Mouse (Mus musculus) liver, embryonic 11.5 days (tissue): ENCODE measurements around the gene Lsm10. TPM values are rescaled to one million over a fixed set of nuclear protein-coding genes. Genes with fewer than 3 reads are reported as not detected.
"Not testable (repeated sequence)": the region's sequence is repeated elsewhere in the genome, so short reads cannot be mapped to it uniquely, and the experiment has no call there.

ENCODE experiments used
- ATAC-seq: fragments of 200-750 bp; cut with Nextera tagmentation; replicated peaks from 2 replicates; pipeline ENCODE4 v1.8.0; 2017; ENCODE audit warnings: moderate number of reproducible peaks, mild to moderate bottlenecking, moderate TSS enrichment, moderate library complexity; ENCODE audit not compliant: low FRiP score
- DNase-seq: peaks from one replicate; pipeline ENCODE4 v3.0.0-alpha.2; 2017; ENCODE audit warnings: low spot score
- H3K27ac ChIP-seq: fragments of 300-500 bp; sonication (generic); 2 replicates; pipeline ENCODE4 v1.5.1; 2014; ENCODE audit warnings: mild to moderate bottlenecking, low read depth, low read length, control low read depth
- H3K27me3 ChIP-seq: fragments of 300-500 bp; sonication (generic); replicated peaks from 2 replicates; pipeline ENCODE4 v1.6.1; 2014; ENCODE audit warnings: low read length, mixed read lengths; ENCODE audit not compliant: control insufficient read depth, insufficient read depth
- H3K36me3 ChIP-seq: fragments of 300-500 bp; sonication (generic); 2 replicates; pipeline ENCODE4 v1.6.1; 2014; ENCODE audit warnings: mild to moderate bottlenecking, low read length, moderate library complexity, mixed read lengths; ENCODE audit not compliant: control insufficient read depth, insufficient read depth
- H3K4me1 ChIP-seq: fragments of 300-500 bp; sonication (generic); replicated peaks from 2 replicates; pipeline ENCODE4 v1.6.1; 2014; ENCODE audit warnings: low read length, mixed read lengths; ENCODE audit not compliant: control insufficient read depth, insufficient read depth
- H3K4me2 ChIP-seq: fragments of 300-500 bp; sonication (generic); 2 replicates; pipeline ENCODE4 v1.6.1; 2014; ENCODE audit warnings: mild to moderate bottlenecking, control low read depth, moderate library complexity
- H3K4me3 ChIP-seq: fragments of 300-500 bp; sonication (generic); 2 replicates; pipeline ENCODE4 v1.5.1; 2014; ENCODE audit warnings: low read depth, low read length, control low read depth
- H3K9ac ChIP-seq: fragments of 300-500 bp; sonication (generic); 2 replicates; pipeline ENCODE4 v1.6.1; 2014; ENCODE audit warnings: low read depth, low read length, control low read depth
- H3K9me3 ChIP-seq: fragments of 300-500 bp; sonication (generic); 2 replicates; pipeline ENCODE4 v1.6.1; 2016; ENCODE audit warnings: low read length, inconsistent platforms, mixed read lengths; ENCODE audit not compliant: control insufficient read depth
- WGBS: fragments of 180-500 bp; shearing (Covaris S2); extraction: QIAGEN DNeasy Blood & Tissue Kit; methylation state at CpG from one replicate; pipeline ENCODE4 v1.1.7; 2014; 5-methylcytosine and 5-hydroxymethylcytosine counted together
- polyA plus RNA-seq: library from polyadenylated mRNA; unstranded; fragments of >200 nt; fragmentation: Nextera tagmentation; extraction: Ambion mirVana; gene quantifications from 2 replicates; pipeline ENCODE4 v1.2.1, GENCODE M21; 2014

The Lsm10 gene
- polyA plus RNA-seq, 1 experiment from 2014 or later = 53.3 TPM

DNA sequence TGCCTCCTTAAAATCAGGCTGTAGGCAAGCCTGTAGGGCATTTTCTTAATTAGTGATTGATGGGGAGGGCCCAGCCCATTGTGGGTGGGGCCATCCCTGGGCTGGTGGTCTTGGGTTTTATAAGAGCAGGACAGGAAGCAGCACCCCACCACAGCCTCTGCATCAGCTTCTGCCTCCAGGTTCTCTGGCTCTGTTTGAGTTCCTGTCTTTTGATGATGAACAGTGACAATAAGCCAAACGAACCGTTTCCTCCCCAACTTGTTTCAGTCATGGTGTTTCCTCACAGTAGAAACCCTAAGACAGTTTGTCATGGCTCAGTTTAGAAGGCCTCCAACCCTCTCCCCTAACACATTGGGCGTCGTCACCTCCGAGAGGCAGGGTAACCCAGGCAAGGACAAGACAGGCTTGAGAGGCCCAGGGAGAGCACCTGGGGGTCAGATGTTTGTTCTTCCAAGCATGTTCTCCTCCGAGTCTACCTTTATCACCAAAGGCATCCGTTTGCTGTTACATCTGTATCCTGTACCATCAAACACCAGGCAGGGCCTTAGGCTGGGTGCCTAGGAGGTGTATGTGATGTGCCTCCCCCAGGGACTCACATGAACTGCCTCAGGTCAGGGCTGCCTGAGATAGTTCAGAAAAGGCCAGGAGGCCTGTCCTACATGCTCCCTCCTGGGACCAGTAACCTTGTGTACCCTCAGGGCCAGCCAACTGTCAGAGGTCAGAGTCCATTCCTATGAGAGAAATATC lies 6.1 kb upstream of the Lsm10 start:
- no peak for DNase-seq
- Histone ChIP-seq H3K4me2 (no peak overlapping the region), H3K9me3 (no peaks in the 10 kb centered on the region), H3K27ac (no peak overlapping the region), H3K4me1 (no peaks in the 10 kb centered on the region; the same call in 1 of the 2 replicates), H3K36me3 (no peaks in the 10 kb centered on the region), H3K27me3 (no peaks in the 10 kb centered on the region), H3K4me3 (no peak overlapping the region), H3K9ac (no peak overlapping the region)
- no peak for ATAC-seq
- WGBS = 59% methylated on average over 7 of the region's 7 CpGs

GRCm38 (mm10) chr4:126090848-126091124 lies 5.6 kb upstream of the Lsm10 start:
- DNase-seq = no peak
- H3K4me3 ChIP-seq = no peak overlapping the region
- H3K9me3 ChIP-seq = no peaks in the 10 kb centered on the region
- H3K27me3 ChIP-seq = no peaks in the 10 kb centered on the region
- H3K4me1 ChIP-seq = no peaks in the 10 kb centered on the region; the same call in 1 of the 2 replicates
- no peak for ATAC-seq
- no peak overlapping the region for H3K4me2 ChIP-seq
- 67% methylated on average over 4 of the region's 4 CpGs for WGBS
- H3K9ac ChIP-seq = no peak overlapping the region
- H3K36me3 ChIP-seq = no peaks in the 10 kb centered on the region
- H3K27ac ChIP-seq = no peak overlapping the region

GRCm38 (mm10) chr4:126091873-126092272 lies 4.5 kb upstream of the Lsm10 start:
- no peaks in the 10 kb centered on the region for H3K36me3 ChIP-seq
- H3K4me2 ChIP-seq = no peak overlapping the region
- WGBS = 78% methylated on average over 8 of the region's 8 CpGs
- no peaks in the 10 kb centered on the region for H3K27me3 ChIP-seq
- no peaks in the 10 kb centered on the region for H3K9me3 ChIP-seq
- H3K27ac ChIP-seq = no peak overlapping the region
- ATAC-seq (no peak), DNase-seq (no peak)
- H3K4me1 ChIP-seq = no peaks in the 10 kb centered on the region; the same call in 1 of the 2 replicates
- no peak overlapping the region for H3K4me3 ChIP-seq
- no peak overlapping the region for H3K9ac ChIP-seq

DNA sequence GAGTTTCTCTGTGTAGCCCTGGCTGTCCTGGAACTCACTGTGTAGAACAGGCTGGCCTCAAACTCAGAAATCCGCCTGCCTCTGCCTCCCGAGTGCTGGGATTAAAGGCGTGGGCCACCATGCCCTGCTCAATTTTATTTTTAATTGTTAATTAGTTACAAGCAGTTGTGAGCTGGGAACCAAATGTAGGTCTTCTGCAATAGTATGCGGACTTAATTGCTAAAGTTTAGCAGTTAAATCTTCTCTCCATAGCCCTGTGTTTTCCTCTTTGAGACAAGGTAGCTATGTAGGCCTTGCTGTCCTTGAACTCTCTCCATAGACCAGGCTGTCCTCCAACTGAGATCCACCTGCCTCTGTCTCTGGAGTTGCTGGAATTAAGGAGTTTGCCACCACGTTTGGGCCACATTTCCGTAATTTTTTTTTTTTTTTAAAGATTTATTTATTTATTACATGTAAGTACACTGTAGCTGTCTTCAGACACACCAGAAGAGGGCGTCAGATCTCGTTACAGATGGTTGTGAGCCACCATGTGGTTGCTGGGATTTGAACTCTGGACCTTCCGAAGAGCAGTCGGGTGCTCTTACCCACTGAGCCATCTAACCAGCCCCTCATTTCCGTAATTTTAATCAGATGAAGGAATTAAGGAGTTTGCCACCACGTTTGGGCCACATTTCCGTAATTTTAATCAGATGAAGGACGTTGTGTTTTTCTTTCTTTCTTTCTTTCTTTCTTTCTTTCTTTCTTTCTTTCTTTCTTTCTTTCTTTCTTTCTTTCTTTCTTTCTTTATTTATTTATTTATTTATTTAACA lies 597 bp upstream of the Lsm10 start:
- H3K27me3 ChIP-seq, H3K27ac ChIP-seq, ATAC-seq, H3K4me3 ChIP-seq, H3K36me3 ChIP-seq, H3K9ac ChIP-seq, DNase-seq, H3K9me3 ChIP-seq: not testable (repeated sequence)
- H3K4me1 ChIP-seq = peaks cover 25% of the 10 kb centered on the region
- WGBS = 58% methylated on average over 14 of the region's 14 CpGs
- peak overlapping the region; percentile 87 for H3K4me2 ChIP-seq

DNA sequence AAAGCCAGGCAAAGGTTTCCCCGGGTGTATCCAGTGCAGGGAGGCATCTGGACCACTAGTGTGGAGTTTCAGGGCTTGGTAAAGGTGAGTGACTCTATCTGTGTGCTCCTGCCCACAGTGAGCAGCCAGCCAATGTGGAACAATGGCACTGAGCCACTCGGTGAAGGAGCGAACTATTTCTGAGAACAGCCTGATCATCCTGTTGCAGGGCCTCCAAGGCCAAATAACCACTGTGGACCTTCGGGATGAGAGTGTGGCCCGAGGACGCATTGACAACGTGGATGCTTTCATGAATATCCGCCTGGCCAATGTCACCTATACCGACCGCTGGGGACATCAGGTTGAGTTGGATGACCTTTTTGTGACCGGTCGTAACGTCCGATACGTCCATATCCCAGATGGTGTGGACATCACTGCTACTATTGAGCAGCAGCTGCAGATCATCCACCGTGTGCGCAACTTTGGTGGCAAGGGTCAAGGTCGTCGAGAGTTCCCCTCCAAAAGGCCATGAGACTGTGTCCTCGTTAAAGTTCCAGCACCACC lies 1.4 kb downstream of the Lsm10 start:
- Histone ChIP-seq H3K36me3 (0 out of 2 replicates have a peak, but pooled peaks cover 3% of the 10 kb centered on the region), H3K4me3 (no peak overlapping the region; the same call in 1 of the 2 replicates), H3K4me1 (peaks cover 35% of the 10 kb centered on the region), H3K27me3 (no peaks in the 10 kb centered on the region), H3K9me3 (no peaks in the 10 kb centered on the region), H3K9ac (no peak overlapping the region), H3K27ac (no peak overlapping the region), H3K4me2 (peak overlapping the region; percentile 87)
- DNase-seq = no peak
- ATAC-seq = no peak
- WGBS = 92% methylated on average over 20 of the region's 20 CpGs

DNA sequence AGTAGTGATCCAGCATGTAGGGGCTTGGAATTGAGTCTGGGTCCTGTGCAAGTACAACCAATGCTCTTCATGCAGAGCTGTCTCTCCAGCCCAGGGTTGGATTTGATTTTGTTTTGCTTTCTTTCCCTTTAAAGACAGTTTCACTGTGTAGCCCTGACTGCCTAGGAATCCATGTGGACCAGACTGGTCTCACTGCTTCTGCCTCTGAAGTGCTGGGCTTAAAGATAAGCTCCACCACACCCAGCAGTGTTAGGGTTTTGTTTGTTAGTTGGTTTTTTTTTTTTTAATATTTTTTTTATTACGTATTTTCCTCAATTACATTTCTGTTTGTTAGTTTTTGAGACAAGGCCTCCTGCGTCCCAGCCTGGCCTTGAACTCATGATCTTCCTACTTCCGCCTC lies 2.9 kb downstream of the Lsm10 start:
- 72% methylated on average over 3 of the region's 3 CpGs for WGBS
- Histone ChIP-seq H3K4me1 (peaks cover 42% of the 10 kb centered on the region), H3K36me3 (0 out of 2 replicates have a peak, but pooled peaks cover 3% of the 10 kb centered on the region), H3K4me2 (peak overlapping the region; percentile 49), H3K27ac (peak overlapping the region; percentile 80), H3K9ac (peak overlapping the region; percentile 48; the same call in 1 of the 2 replicates), H3K9me3 (no peaks in the 10 kb centered on the region), H3K4me3 (no peak overlapping the region), H3K27me3 (no peaks in the 10 kb centered on the region)
- ATAC-seq (no peak), DNase-seq (no peak)

DNA sequence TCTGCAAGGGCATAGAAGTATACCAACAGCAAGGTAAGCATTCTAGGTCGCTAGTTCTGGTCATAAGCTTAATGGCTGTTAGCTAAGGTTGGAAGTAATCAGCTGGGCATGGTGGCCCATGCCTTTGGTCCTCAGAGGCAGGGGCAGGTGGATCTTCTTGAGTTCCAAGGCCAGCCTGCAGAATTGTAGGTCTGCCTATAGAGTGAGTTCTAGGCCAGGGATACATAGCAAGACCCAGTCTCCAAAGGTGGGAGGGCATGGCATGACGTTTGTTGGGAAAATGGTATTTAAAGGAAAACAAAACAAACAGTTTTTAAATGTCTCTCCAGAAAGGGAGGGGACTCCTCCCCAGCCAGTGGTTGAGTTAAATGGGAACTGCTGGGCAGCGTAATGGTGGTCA lies 4.3 kb downstream of the Lsm10 start:
- Histone ChIP-seq H3K36me3 (0 out of 2 replicates have a peak, but pooled peaks cover 3% of the 10 kb centered on the region), H3K9me3 (no peaks in the 10 kb centered on the region), H3K27ac (peak overlapping the region; percentile 45; the same call in 1 of the 2 replicates), H3K4me1 (peaks cover 55% of the 10 kb centered on the region), H3K27me3 (no peaks in the 10 kb centered on the region), H3K4me3 (no peak overlapping the region), H3K9ac (no peak overlapping the region), H3K4me2 (no peak overlapping the region)
- ATAC-seq = no peak
- 85% methylated on average over 3 of the region's 3 CpGs for WGBS
- no peak for DNase-seq

DNA sequence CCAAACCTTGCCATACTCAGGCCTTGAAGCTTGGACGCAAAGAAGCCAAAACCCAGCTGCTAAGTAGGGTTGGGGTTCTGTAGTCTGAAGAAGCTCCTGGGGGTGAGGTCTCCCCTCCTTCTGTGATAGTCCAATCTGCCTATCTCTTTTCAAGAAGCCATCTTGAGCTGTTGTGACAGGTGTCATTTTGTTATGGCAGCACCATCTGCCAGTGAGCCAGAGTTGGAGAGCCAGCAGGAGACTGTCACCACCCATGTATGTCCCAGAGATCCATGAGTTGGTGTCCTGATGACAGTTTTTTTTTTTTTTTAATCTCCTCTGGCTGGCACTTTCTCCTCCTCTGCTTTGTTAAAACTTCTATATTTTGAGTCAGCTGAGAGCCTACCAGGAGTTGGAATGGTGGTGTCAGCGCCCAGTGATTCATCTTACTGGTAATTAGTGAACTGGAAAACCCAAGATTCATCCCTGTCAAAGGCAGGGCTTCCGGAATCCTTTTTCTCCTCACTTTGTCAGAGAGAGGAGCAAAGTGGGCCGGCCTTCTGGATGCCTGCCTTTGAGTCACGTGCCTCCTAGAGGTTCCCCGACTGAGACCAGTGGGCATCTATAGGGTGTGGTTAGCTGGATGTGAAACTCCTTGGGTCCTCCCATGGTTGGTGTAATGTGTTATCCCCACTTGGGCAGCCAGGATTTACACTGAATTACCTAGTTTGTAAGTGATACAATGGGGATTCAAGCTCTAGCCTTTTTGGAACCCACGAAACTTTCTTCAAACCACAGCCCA lies 5.8 kb downstream of the Lsm10 start:
- 39% methylated on average over 7 of the region's 7 CpGs for WGBS
- H3K9ac ChIP-seq = peak overlapping the region; percentile 73
- peak overlapping the region; percentile 98 for H3K4me2 ChIP-seq

More for the DNA sequence above, 5.8 kb downstream of the Lsm10 start:
- Histone ChIP-seq H3K27me3 (no peaks in the 10 kb centered on the region), H3K4me1 (peaks cover 55% of the 10 kb centered on the region), H3K4me3 (peak overlapping the region; percentile 88), H3K36me3 (0 out of 2 replicates have a peak, but pooled peaks cover 3% of the 10 kb centered on the region), H3K9me3 (no peaks in the 10 kb centered on the region), H3K27ac (peak overlapping the region; percentile 98)
- no peak for DNase-seq
- peak; percentile 40; the same call in 1 of the 2 replicates for ATAC-seq
